Mouse (Mus musculus) ES-Bruce4 (cell line): ENCODE data around the gene Oas1f. TPM values are rescaled to one million over a fixed set of nuclear protein-coding genes. Genes with fewer than 3 reads are reported as not detected.
"Not testable (repeated sequence)": the region's sequence is repeated elsewhere in the genome, so short reads cannot be mapped to it uniquely, and the experiment has no call there.

Source experiments
- H3K27ac ChIP-seq: 2 replicates; pipeline ENCODE4 v1.5.1; 2012; ENCODE audit warnings: low read length, inconsistent platforms; ENCODE audit not compliant: insufficient read depth
- H3K27me3 ChIP-seq: 2 replicates; pipeline ENCODE4 v1.6.1; 2012; ENCODE audit warnings: mild to moderate bottlenecking, low read length, inconsistent platforms; ENCODE audit not compliant: control insufficient read depth, poor library complexity, insufficient read depth, severe bottlenecking
- H3K36me3 ChIP-seq: 2 replicates; pipeline ENCODE4 v1.6.1; 2012; ENCODE audit warnings: inconsistent platforms, mild to moderate bottlenecking, low read length, moderate library complexity; ENCODE audit not compliant: control insufficient read depth, poor library complexity, insufficient read depth, severe bottlenecking
- H3K4me1 ChIP-seq: one replicate; pipeline ENCODE4 v1.8.1; 2011; ENCODE audit warnings: low read length; ENCODE audit not compliant: control insufficient read depth, insufficient read depth
- H3K4me3 ChIP-seq: 2 replicates; pipeline ENCODE4 v1.5.1; 2011; ENCODE audit warnings: low read depth, mild to moderate bottlenecking, low read length
- H3K9ac ChIP-seq: 2 replicates; pipeline ENCODE4 v1.6.1; 2012; ENCODE audit warnings: low read depth, mild to moderate bottlenecking, inconsistent platforms; ENCODE audit not compliant: poor library complexity, severe bottlenecking
- H3K9me3 ChIP-seq: replicated peaks from 2 replicates; pipeline ENCODE4 v1.6.1; 2012; ENCODE audit warnings: mild to moderate bottlenecking, low read length, inconsistent platforms; ENCODE audit not compliant: control insufficient read depth, poor library complexity, insufficient read depth, severe bottlenecking
- CTCF ChIP-seq: IDR thresholded peaks from one replicate; pipeline ENCODE4 v1.8.1; 2011; ENCODE audit warnings: low read depth, low read length
- EP300 ChIP-seq: IDR thresholded peaks from 2 replicates; pipeline ENCODE4 v1.6.1; 2011; ENCODE audit warnings: low read depth, low read length; ENCODE audit not compliant: insufficient read depth
- POLR2A ChIP-seq: IDR thresholded peaks from one replicate; pipeline ENCODE4 v1.8.1; 2011; ENCODE audit warnings: low read length; ENCODE audit not compliant: insufficient read depth
- polyA plus RNA-seq: library from polyadenylated mRNA; stranded (reverse); fragments of >200 nt; gene quantifications from 2 replicates; pipeline ENCODE4 v1.2.4, GENCODE M21; 2011; ENCODE audit warnings: low read depth; ENCODE audit not compliant: missing spikeins, insufficient read depth, insufficient read length

Gene Oas1f
- polyA plus RNA-seq, 1 experiment, result not detected

DNA sequence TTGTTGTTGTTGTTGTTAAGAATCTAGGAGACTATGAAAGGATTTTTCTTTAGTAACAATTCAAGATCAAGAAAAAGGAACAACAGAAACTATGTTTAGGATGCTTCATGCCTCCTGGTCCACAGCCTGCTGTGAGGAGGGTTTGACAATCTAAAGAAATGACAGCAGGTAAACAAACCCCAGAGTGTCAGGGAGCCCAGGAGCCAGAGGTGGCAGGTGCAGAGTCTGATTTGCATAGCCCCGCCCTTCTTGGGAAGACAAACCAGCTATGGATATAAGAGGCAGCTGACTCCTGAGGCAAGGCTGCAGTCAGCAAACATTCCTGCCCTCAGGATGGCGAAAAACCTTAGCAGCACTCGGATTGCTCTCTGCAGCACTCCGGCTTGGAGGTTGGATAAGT lies 14.0 kb downstream of the Oas1f start, which contains the start of gene Oas1h:
Gene Oas1h, plus strand, starts transcription at position 301 of the 400 bp plus-strand sequence.
- Histone ChIP-seq H3K9ac (no peak within 1 kb of the TSS), H3K27me3 (no peaks in the 10 kb centered on the region), H3K27ac (no peak within 1 kb of the TSS), H3K9me3 (peaks cover 4% of the 10 kb centered on the region; the same call in 1 of the 2 replicates), H3K36me3 (no peaks in the 10 kb centered on the region), H3K4me3 (no peak within 1 kb of the TSS), H3K4me1 (no peaks in the 10 kb centered on the region)
- TF ChIP-seq CTCF (no peak), EP300 (no peak), POLR2A (no peak)

DNA sequence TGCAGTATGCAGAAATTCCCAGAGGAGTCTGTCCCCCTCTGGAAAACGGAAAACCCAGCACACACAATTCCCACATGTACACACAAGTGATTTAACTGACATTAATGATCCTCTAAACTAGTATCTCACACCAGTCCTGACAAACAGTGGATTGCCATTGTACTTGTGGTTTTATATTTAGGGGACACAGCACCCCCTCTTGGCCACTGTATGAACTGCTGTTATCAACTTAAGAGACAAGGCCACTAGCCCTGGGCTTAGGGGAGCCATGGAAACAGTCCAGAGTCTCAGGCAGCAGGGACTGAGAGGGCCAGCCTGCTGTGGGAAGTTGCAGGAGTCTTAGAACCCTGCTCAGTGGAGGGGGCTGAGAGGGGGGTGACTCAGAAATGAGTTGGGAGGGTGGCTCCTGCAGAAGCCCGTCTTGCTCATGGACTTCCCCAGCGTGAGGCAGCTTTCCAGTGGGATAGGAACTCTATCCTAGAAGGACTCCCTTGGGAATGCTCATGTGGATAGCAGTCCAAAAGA lies 18.2 kb downstream of the Oas1f start:
- TF ChIP-seq EP300, result no peak
- peak; percentile 36 for TF ChIP-seq CTCF
- no peak for TF ChIP-seq POLR2A

DNA sequence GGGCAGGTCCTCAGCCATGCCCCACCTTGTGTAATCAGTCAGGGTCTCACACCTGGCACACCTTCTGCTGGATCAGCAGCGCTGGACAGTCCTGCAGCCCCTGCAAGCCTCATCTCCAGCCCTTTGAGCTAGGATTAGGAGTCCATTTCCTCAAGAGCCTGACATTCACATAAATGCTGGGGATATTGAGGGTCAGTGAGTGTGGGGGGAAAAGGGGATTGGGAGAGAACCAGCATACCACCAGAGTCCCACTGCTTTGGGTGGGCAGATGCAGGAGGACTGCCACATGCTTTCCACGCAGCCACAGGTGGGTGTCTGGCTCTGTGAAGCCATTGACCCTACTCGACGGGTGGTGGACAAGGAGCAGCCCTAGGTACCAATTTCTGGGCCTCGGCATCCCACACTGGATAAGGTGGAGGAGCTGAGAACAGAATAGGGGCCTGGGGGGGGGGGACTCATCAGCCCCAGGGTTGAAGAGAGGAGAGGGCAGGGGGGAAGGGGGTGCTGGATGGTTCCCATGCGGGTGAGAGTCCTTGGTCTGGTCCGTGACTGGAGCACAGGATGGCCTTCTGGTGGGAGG lies 22.4 kb downstream of the Oas1f start:
- Histone ChIP-seq H3K9ac (no peak overlapping the region), H3K9me3 (no peaks in the 10 kb centered on the region), H3K27ac (no peak overlapping the region), H3K27me3 (no peaks in the 10 kb centered on the region; the same call in 1 of the 2 replicates), H3K36me3 (no peaks in the 10 kb centered on the region), H3K4me1 (no peaks in the 10 kb centered on the region), H3K4me3 (no peak overlapping the region)
- TF ChIP-seq CTCF (no peak), POLR2A (no peak), EP300 (no peak)

More for the DNA sequence above, 18.2 kb downstream of the Oas1f start:
- Histone ChIP-seq H3K36me3 (no peaks in the 10 kb centered on the region), H3K4me1 (no peaks in the 10 kb centered on the region), H3K9ac (no peak overlapping the region), H3K27ac (no peak overlapping the region), H3K4me3 (no peak overlapping the region), H3K9me3 (peaks cover 4% of the 10 kb centered on the region; the same call in 1 of the 2 replicates), H3K27me3 (no peaks in the 10 kb centered on the region)

DNA sequence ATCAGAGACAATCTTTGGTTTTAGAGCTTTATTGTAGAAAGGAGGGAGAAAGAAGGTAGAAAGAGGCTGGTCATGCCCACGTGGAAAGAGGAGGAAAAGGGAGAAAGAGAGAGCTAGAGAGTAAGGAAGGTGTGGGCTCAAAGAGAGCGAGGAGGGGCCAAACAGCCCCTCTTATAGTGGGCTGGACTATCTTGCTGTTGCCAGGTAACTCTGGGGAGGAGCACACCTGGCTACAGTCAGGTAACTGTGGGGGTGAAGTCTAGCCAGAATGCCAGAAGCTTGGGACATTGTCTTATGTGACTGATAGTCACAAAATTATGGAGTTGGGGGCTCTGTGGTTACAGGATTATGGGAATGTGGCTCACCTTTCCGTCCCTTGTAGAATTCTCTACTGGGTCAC lies 22.9 kb downstream of the Oas1f start:
- H3K4me3 ChIP-seq, result no peak overlapping the region
- TF ChIP-seq EP300 (no peak), POLR2A (no peak), CTCF (no peak)
- H3K27me3 ChIP-seq, result no peaks in the 10 kb centered on the region; the same call in 1 of the 2 replicates
- no peak overlapping the region for H3K27ac ChIP-seq
- no peaks in the 10 kb centered on the region for H3K4me1 ChIP-seq
- no peak overlapping the region for H3K9ac ChIP-seq
- H3K9me3 ChIP-seq, result no peaks in the 10 kb centered on the region
- H3K36me3 ChIP-seq, result no peaks in the 10 kb centered on the region

DNA sequence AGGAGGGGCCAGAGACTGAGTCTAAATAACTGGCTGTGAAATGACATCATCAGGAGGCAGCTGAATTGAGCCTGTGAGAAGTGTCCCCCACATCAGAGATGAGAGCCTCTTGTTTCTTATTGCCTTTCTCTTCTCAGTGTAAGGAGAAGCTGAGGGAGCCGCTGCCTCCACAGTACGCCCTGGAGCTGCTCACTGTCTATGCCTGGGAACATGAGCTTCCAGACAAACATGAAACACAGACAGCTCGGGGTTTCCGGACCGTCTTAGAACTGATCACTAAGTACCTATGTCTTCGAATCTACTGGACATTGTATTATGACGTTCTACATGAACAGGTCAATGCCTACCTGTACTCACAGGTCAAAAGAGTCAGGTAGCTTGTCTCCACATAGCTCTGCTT lies 23.6 kb downstream of the Oas1f start:
- TF ChIP-seq CTCF (no peak), POLR2A (no peak), EP300 (no peak)
- no peak overlapping the region for H3K4me3 ChIP-seq
- H3K9ac ChIP-seq, result no peak overlapping the region
- H3K4me1 ChIP-seq, result no peaks in the 10 kb centered on the region
- no peaks in the 10 kb centered on the region; the same call in 1 of the 2 replicates for H3K27me3 ChIP-seq
- no peak overlapping the region for H3K27ac ChIP-seq
- H3K9me3 ChIP-seq, result no peaks in the 10 kb centered on the region
- H3K36me3 ChIP-seq, result no peaks in the 10 kb centered on the region

DNA sequence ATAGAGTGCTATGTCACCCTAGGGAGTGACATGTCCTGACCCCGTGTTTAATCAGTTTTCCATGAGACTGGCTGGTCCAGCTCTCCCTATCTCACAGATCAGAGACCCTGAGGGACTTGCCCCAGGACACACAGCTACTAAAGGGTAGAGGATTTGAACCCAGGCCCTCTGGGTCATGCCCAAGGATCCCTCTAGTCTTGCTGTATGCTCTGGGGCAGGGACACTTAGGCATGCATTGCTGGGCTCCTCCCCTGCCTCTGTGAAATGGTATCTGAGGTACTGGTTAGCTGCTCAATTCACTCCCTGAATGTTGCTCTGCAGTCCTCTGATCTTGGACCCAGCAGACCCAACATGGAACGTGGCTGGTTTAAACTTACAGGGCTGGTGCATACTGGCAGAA lies 24.3 kb downstream of the Oas1f start:
- no peaks in the 10 kb centered on the region for H3K9me3 ChIP-seq
- no peaks in the 10 kb centered on the region for H3K36me3 ChIP-seq
- no peak for TF ChIP-seq POLR2A
- TF ChIP-seq EP300, result no peak
- TF ChIP-seq CTCF, result no peak
- H3K9ac ChIP-seq, result no peak overlapping the region
- no peaks in the 10 kb centered on the region for H3K4me1 ChIP-seq
- no peak overlapping the region for H3K4me3 ChIP-seq
- H3K27ac ChIP-seq, result no peak overlapping the region
- no peaks in the 10 kb centered on the region; the same call in 1 of the 2 replicates for H3K27me3 ChIP-seq

DNA sequence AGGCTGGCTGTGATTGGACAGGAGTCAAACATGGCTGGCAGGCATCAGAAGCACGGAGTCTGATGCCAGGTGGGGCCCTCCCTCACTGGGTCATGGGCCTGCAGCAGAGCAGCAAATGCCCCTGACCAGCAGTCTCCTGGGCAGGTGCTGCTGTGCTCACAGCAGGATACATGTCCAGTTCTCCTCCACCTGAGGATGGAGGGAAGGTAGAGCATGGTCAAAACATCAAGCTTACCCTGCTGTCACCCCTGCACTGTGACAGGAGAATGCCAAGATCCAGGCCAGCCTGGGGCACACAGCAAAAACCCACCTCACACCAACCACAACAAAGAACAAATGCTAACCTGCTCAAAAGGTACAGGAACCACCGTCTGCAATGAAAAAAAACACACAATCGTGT lies 29.7 kb downstream of the Oas1f start:
- H3K4me1 ChIP-seq, H3K4me3 ChIP-seq, H3K9me3 ChIP-seq, H3K27ac ChIP-seq, H3K27me3 ChIP-seq, H3K9ac ChIP-seq, H3K36me3 ChIP-seq: not testable (repeated sequence)

DNA sequence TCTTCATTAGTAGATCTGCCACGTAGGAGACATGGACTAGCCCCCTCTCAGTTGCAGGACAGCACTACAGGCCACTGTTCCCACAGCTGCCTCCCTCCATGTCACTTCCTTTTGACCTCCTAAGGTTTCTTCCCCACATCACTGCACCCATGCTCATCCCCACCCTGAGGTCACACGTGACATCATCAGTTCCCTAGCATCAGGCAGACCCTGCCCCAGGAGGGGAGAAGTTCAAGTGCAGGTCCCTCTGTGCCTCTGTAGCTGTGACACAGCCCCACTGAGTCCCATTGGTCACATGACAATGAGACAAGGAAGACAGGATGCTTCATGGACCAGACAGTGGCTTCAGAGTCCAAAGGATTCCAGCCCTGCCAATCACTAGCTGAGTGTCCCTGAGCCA lies 30.2 kb downstream of the Oas1f start:
- not testable (repeated sequence) for H3K4me1 ChIP-seq, H3K9me3 ChIP-seq, H3K9ac ChIP-seq, H3K27ac ChIP-seq, H3K27me3 ChIP-seq, H3K4me3 ChIP-seq, H3K36me3 ChIP-seq
